Mouse (Mus musculus) liver, postnatal 0 days (tissue): ENCODE measurements around the gene Fgf18. TPM values are rescaled to one million over a fixed set of nuclear protein-coding genes. Genes with fewer than 3 reads are reported as not detected.

Experiments used
- ATAC-seq: fragments of 200-750 bp; cut with Nextera tagmentation; 2 replicates; pipeline ENCODE4 v1.8.0; 2017; ENCODE audit warnings: mild to moderate bottlenecking, moderate library complexity
- DNase-seq: peaks from one replicate; pipeline ENCODE4 v3.0.0-alpha.2; 2016
- H3K27ac ChIP-seq: fragments of 300-500 bp; sonication (generic); 2 replicates; pipeline ENCODE4 v1.5.1; 2014; ENCODE audit warnings: antibody characterized with exemption, moderate library complexity, mild to moderate bottlenecking, low read depth
- H3K27me3 ChIP-seq: fragments of 300-500 bp; sonication (generic); 2 replicates; pipeline ENCODE4 v1.6.1; 2014; ENCODE audit warnings: low read length, control low read depth, mixed read lengths; ENCODE audit not compliant: insufficient read depth
- H3K36me3 ChIP-seq: fragments of 300-500 bp; sonication (generic); replicated peaks from 2 replicates; pipeline ENCODE4 v1.6.1; 2014; ENCODE audit warnings: mild to moderate bottlenecking, control low read depth, low read length, moderate library complexity, mixed read lengths; ENCODE audit not compliant: insufficient read depth
- H3K4me1 ChIP-seq: fragments of 300-500 bp; sonication (generic); 2 replicates; pipeline ENCODE4 v1.6.1; 2014; ENCODE audit warnings: antibody characterized with exemption, mild to moderate bottlenecking, control low read depth; ENCODE audit not compliant: insufficient read depth
- H3K4me2 ChIP-seq: fragments of 300-500 bp; sonication (generic); 2 replicates; pipeline ENCODE4 v1.6.1; 2014; ENCODE audit warnings: low read depth, mild to moderate bottlenecking, low read length, moderate library complexity, mixed read lengths
- H3K4me3 ChIP-seq: fragments of 300-500 bp; sonication (generic); 2 replicates; pipeline ENCODE4 v1.5.1; 2014; ENCODE audit warnings: low read depth, low read length
- H3K9ac ChIP-seq: fragments of 300-500 bp; sonication (generic); replicated peaks from 2 replicates; pipeline ENCODE4 v1.6.1; 2014; ENCODE audit warnings: mild to moderate bottlenecking, moderate library complexity
- H3K9me3 ChIP-seq: fragments of 300-500 bp; sonication (generic); 2 replicates; pipeline ENCODE4 v1.6.1; 2016; ENCODE audit warnings: mild to moderate bottlenecking, control low read depth, low read length, mixed read lengths
- CTCF ChIP-seq: sonication (generic); IDR thresholded peaks from 2 replicates; pipeline ENCODE4 v1.5.1; 2016; ENCODE audit warnings: antibody characterized with exemption, low read depth
- EP300 ChIP-seq: IDR thresholded peaks from 2 replicates; pipeline ENCODE4 v1.6.1; 2016; ENCODE audit warnings: antibody characterized with exemption, low read depth, mild to moderate bottlenecking
- WGBS: fragments of 180-500 bp; shearing (Covaris S2); extraction: QIAGEN DNeasy Blood & Tissue Kit; methylation state at CpG from one replicate; pipeline ENCODE4 v1.1.7; 2014; ENCODE audit not compliant: insufficient replicate concordance; 5-methylcytosine and 5-hydroxymethylcytosine counted together
- polyA plus RNA-seq: library from polyadenylated mRNA; unstranded; fragments of >200 nt; fragmentation: Nextera tagmentation; extraction: Ambion mirVana; gene quantifications from 2 replicates; pipeline ENCODE4 v1.2.1, GENCODE M21; 2015

Fgf18 gene
- polyA plus RNA-seq, 1 experiment from 2014 or later = 0.13 TPM

GRCm38 (mm10) chr11:33151780-33152145 lies 4.6 kb upstream of the Fgf18 start:
- WGBS = 76% methylated on average over 4 of the region's 4 CpGs
- TF ChIP-seq CTCF (no peak), EP300 (no peak)
- Histone ChIP-seq H3K9ac (no peak overlapping the region), H3K4me1 (peaks cover 13% of the 10 kb centered on the region), H3K27ac (no peak overlapping the region), H3K9me3 (no peaks in the 10 kb centered on the region), H3K36me3 (peaks cover 51% of the 10 kb centered on the region), H3K4me2 (no peak overlapping the region), H3K27me3 (peaks cover 16% of the 10 kb centered on the region), H3K4me3 (no peak overlapping the region)
- DNase-seq (no peak), ATAC-seq (no peak)

- H3K4me1 ChIP-seq = peaks cover 16% of the 10 kb centered on the region
- no peaks in the 10 kb centered on the region for H3K9me3 ChIP-seq
- ATAC-seq (no peak), DNase-seq (no peak)
- H3K9ac ChIP-seq = no peak overlapping the region
- H3K36me3 ChIP-seq = peaks cover 46% of the 10 kb centered on the region
- H3K27me3 ChIP-seq = peaks cover 21% of the 10 kb centered on the region
- no peak overlapping the region for H3K27ac ChIP-seq
- no peak overlapping the region for H3K4me3 ChIP-seq
- 74% methylated on average over 3 of the region's 3 CpGs for WGBS
- TF ChIP-seq CTCF = no peak
- TF ChIP-seq EP300 = no peak
- no peak overlapping the region for H3K4me2 ChIP-seq
Observed at GRCm38 (mm10) chr11:33151128-33151779, 4.1 kb upstream of the Fgf18 start.

GRCm38 (mm10) chr11:33150364-33150763 lies 3.2 kb upstream of the Fgf18 start:
- H3K4me1 ChIP-seq = peaks cover 16% of the 10 kb centered on the region
- H3K27me3 ChIP-seq = peaks cover 30% of the 10 kb centered on the region
- H3K4me2 ChIP-seq = no peak overlapping the region
- ATAC-seq (no peak), DNase-seq (no peak)
- no peak overlapping the region for H3K27ac ChIP-seq
- peaks cover 39% of the 10 kb centered on the region for H3K36me3 ChIP-seq
- no peaks in the 10 kb centered on the region for H3K9me3 ChIP-seq
- H3K9ac ChIP-seq = no peak overlapping the region
- H3K4me3 ChIP-seq = no peak overlapping the region
- TF ChIP-seq CTCF (no peak), EP300 (no peak)

- Histone ChIP-seq H3K4me3 (no peak overlapping the region), H3K27me3 (peaks cover 39% of the 10 kb centered on the region), H3K9ac (no peak overlapping the region), H3K4me1 (peaks cover 16% of the 10 kb centered on the region), H3K9me3 (no peaks in the 10 kb centered on the region), H3K36me3 (peaks cover 32% of the 10 kb centered on the region), H3K27ac (no peak overlapping the region), H3K4me2 (no peak overlapping the region)
- no peak for DNase-seq
- TF ChIP-seq EP300 (no peak), CTCF (no peak)
- no peak for ATAC-seq
Observed at GRCm38 (mm10) chr11:33149453-33149852, 2.3 kb upstream of the Fgf18 start.

- H3K27ac ChIP-seq = no peak overlapping the region
- H3K36me3 ChIP-seq = peaks cover 28% of the 10 kb centered on the region
- 18% methylated on average over 3 of the region's 3 CpGs for WGBS
- no peak overlapping the region for H3K9ac ChIP-seq
- DNase-seq = no peak
- H3K4me2 ChIP-seq = no peak overlapping the region
- peaks cover 16% of the 10 kb centered on the region for H3K4me1 ChIP-seq
- no peak for ATAC-seq
- no peaks in the 10 kb centered on the region for H3K9me3 ChIP-seq
- TF ChIP-seq CTCF (no peak), EP300 (no peak)
- H3K27me3 ChIP-seq = peaks cover 42% of the 10 kb centered on the region
- H3K4me3 ChIP-seq = no peak overlapping the region
Observed at GRCm38 (mm10) chr11:33149088-33149436, 1.9 kb upstream of the Fgf18 start.

GRCm38 (mm10) chr11:33148338-33149087 lies 1.3 kb upstream of the Fgf18 start:
- WGBS = 6% methylated on average over 23 of the region's 23 CpGs
- DNase-seq (peak; percentile 74), ATAC-seq (peak; percentile 81)
- no peaks in the 10 kb centered on the region for H3K9me3 ChIP-seq
- TF ChIP-seq EP300 = no peak
- peak; percentile 81 for TF ChIP-seq CTCF
- peak overlapping the region; percentile 44 for H3K4me3 ChIP-seq
- H3K4me1 ChIP-seq = peaks cover 16% of the 10 kb centered on the region
- peaks cover 24% of the 10 kb centered on the region for H3K36me3 ChIP-seq
- no peak overlapping the region for H3K9ac ChIP-seq
- no peak overlapping the region for H3K27ac ChIP-seq
- peaks cover 47% of the 10 kb centered on the region for H3K27me3 ChIP-seq
- peak overlapping the region; percentile 73 for H3K4me2 ChIP-seq
